Mouse (Mus musculus) embryonic stem cell, embryonic (primary cell): ENCODE data around the gene Btg1.

Experiments used
- CTCF ChIA-PET, 4 experiments: fragments of 300-600 bp in 2 of 4; fragments of 350-600 bp in 2 of 4; sonication (Branson Sonifier 250); formaldehyde crosslinking; loops; one replicate each; lab custom pipeline; 2022; ENCODE audit warnings: inconsistent platforms in 2 of 4; lab: Charles Lee
- POLR2A ChIA-PET, 4 experiments: fragments of 300-600 bp in 2 of 4; fragments of 350-600 bp in 2 of 4; sonication (Branson Sonifier 250); formaldehyde crosslinking; loops; one replicate each; lab custom pipeline; 2022; ENCODE audit warnings: antibody characterized with exemption in 4 of 4, inconsistent platforms in 1 of 4; lab: Charles Lee

The Btg1 gene

GRCm38 (mm10) chr10:96602339-96602738 lies 14.5 kb upstream of the Btg1 start:
- CTCF ChIA-PET = interaction anchor here in 1 of 4 experiments (0.6 kb wide), 1 partner anchor 116 kb away, joined by 3 read pairs; no protein-coding TSS in a partner anchor
- POLR2A ChIA-PET = interaction anchor here in 3 of 4 experiments (0.7 to 8.0 kb wide), 5 partner anchors 14 to 120 kb away, joined by 3 to 95 read pairs (median 5); partner anchors contain the start of gene Btg1 (in 3 of the 3)

DNA sequence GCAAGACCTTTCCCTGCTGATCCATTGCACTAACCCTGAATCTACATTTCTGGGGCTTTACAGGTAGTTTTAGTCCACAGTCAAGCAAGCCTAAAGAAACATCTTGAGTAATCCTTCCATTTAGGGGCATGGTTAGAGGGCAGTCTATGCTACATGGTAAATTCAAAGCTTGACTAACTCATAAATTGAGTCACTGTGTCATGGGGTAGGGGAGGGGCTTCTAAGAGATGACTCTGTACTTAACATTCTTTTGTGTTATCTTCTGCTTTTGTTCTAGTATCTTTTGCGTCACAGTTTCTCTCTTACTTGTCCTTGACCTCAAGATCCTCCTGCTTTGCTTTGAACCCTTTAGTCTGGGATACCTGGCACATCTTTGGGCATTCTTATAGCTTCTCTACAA lies 11.6 kb upstream of the Btg1 start:
- CTCF ChIA-PET = no interaction called here

GRCm38 (mm10) chr10:96605856-96606255 lies 10.9 kb upstream of the Btg1 start:
- ChIA-PET POLR2A (interaction anchor here in 3 of 4 experiments (0.8 to 8.0 kb wide), 5 partner anchors 11 to 114 kb away, joined by 3 to 95 read pairs (median 19); partner anchors contain the start of gene Btg1 (in 3 of the 3)), CTCF (no interaction called here)

More for the DNA sequence above, 11.6 kb upstream of the Btg1 start:
- POLR2A ChIA-PET = interaction anchor here in 3 of 4 experiments (0.7 to 8.0 kb wide), 6 partner anchors 12 to 116 kb away, joined by 3 to 95 read pairs (median 16); partner anchors contain the start of gene Btg1 (in 3 of the 3)

DNA sequence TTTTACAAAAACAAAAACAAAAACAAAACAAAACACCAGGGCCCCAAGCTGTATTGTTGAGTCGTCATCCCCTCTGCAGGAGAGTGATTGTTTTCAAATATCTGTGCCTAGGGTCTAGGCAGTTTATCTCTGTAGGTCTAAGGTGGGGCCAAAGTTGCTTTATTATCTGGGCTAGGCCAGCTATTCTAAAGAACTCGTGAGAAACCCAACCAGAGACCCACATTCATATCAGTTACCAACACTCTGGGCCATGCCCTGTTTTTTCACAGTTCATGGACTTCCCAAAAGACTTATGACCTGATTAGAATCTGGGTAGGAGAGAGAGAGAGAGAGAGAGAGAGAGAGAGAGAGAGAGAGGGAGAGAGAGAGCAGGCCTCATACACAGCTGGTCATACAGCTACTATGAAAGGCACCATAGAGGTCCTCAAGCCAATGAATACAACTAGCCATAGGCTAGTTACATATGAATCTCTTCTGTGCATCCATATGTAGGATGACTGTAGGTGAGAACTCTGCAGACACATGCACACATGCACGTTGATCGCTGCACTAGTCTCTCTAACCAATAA lies 9.1 kb upstream of the Btg1 start:
- POLR2A ChIA-PET = interaction anchor here in 2 of 4 experiments (0.9 to 8.0 kb wide), 7 partner anchors 9 to 114 kb away, joined by 3 to 95 read pairs (median 10); partner anchors contain the start of gene Btg1 (in 2 of the 2)

GRCm38 (mm10) chr10:96609356-96610345 lies 7.2 kb upstream of the Btg1 start:
- CTCF ChIA-PET = no interaction called here
- POLR2A ChIA-PET = interaction anchor here in 2 of 4 experiments (0.5 to 24.3 kb wide), 13 partner anchors 7 to 1076 kb away, joined by 3 to 1138 read pairs (median 5); partner anchors contain the start of gene Btg1 (in 2 of the 2)

More for the DNA sequence above, 9.1 kb upstream of the Btg1 start:
- CTCF ChIA-PET = no interaction called here

GRCm38 (mm10) chr10:96616001-96616708 lies 651 bp upstream of the Btg1 start:
- ChIA-PET CTCF (interaction anchor here in 2 of 4 experiments (0.5 to 0.8 kb wide), 4 partner anchors 26 to 853 kb away, joined by 3 to 8 read pairs (median 5); no protein-coding TSS in a partner anchor), POLR2A (interaction anchor here (0.5 to 24.3 kb wide), 298 partner anchors 9 to 1370 kb away, joined by 3 to 1138 read pairs (median 5); partner anchors contain the start of genes Eea1 (in 3 of the 4), Gm5426 (in 1 of the 4) and Ube2n (in 1 of the 4))

DNA sequence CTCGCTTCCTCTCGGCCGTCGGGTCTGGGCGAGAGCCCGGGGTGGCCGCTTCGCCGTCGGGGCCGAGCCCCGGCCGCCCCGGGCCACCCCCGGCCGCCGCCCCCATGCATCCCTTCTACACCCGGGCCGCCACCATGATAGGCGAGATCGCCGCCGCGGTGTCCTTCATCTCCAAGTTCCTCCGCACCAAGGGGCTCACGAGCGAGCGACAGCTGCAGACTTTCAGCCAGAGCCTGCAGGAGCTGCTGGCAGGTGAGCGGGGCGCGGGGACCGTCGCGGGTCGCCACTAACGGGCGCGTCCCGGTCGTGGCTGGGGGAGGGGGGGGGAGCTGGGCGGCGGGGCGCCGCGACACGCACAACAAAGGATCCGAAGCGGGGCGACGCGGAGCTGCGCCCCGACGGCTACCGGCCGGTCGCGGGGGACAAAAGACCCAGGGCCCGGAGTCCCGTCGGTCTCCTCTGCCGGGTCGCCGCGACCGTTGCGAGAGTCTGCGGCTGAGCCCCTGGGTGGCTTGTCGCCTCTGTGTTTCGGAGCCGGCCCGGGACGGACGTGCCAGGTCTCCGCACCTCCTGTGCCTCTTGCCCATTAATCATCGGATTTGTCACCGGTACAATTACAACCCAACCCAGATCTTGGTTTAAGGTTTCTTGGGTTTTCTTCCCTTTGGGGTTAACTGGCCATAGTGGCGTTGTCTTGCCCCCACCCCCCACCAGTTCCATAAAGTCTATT lies 580 bp downstream of the Btg1 start:
- ChIA-PET CTCF (interaction anchor here in 2 of 4 experiments (0.6 to 0.8 kb wide), 3 partner anchors 25 to 663 kb away, joined by 4 to 8 read pairs (median 4); no protein-coding TSS in a partner anchor), POLR2A (interaction anchor here (0.6 to 24.3 kb wide), 177 partner anchors 8 to 1286 kb away, joined by 3 to 1138 read pairs (median 6); partner anchors contain the start of genes Gm5426 (in 1 of the 4) and Ube2n (in 1 of the 4))

- ChIA-PET POLR2A (interaction anchor here (0.7 to 24.3 kb wide), 70 partner anchors 8 to 1105 kb away, joined by 3 to 1138 read pairs (median 12); partner anchors contain the start of gene Ube2n (in 1 of the 4)), CTCF (no interaction called here)
These were observed 1.3 kb downstream of the Btg1 start for GRCm38 (mm10) chr10:96617951-96618575.

- CTCF ChIA-PET = interaction anchor here in 1 of 4 experiments (0.6 kb wide), 1 partner anchor 23 kb away, joined by 4 read pairs; no protein-coding TSS in a partner anchor
- POLR2A ChIA-PET = interaction anchor here (0.6 to 24.3 kb wide), 28 partner anchors 8 to 1108 kb away, joined by 3 to 1138 read pairs (median 4); no protein-coding TSS in a partner anchor
These were observed 3.4 kb downstream of the Btg1 start for GRCm38 (mm10) chr10:96619951-96620889.

DNA sequence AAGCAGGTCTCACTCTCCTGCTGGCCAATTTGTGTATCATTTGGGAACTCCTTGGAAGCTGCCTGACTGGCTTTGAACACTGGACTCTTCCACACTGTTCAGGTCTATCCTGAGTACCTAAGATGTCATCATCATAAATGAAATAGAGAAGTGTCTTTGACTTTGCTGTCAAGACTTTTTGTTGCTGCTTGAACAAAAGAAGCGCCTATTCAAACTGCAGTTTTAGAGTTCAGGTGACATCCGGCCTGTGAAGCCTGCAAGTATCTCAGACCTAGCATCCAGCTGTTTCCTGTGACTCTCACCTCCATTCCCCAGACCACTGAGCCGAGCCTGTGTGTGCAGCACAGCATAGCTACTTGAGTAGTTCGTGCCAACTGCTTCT lies 4.1 kb downstream of the Btg1 start:
- CTCF ChIA-PET = interaction anchor here in 1 of 4 experiments (0.6 kb wide), 1 partner anchor 22 kb away, joined by 4 read pairs; no protein-coding TSS in a partner anchor
- POLR2A ChIA-PET = interaction anchor here (0.6 to 24.3 kb wide), 27 partner anchors 8 to 1109 kb away, joined by 3 to 1138 read pairs (median 5); no protein-coding TSS in a partner anchor

DNA sequence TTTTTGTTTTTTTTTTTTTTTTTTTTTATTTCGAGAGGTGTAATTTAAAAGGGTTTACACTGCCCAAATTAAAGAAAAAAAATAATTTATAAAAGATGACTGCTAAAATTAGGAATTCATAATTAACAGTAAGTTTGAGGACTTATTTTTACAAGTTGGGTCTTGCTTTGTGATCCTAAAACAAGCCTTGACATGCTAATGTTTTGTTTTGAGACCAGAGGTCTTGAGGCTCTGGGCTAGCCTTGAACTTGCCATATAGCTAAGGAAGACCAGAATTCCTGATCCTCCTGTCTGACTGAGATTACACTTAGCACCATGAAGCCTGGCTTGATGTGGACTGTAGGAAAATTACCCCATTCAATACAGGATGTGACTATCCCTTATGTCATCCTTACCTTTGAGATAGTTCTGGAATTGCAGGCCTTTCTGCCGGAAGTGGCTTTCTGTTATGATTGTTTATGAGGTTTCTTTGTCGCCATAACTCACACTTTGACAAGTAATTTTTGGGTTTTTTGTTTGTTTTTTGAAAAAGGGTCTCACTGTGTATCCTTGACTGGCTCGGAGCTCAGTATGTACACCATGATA lies 4.6 kb downstream of the Btg1 start:
- CTCF ChIA-PET = interaction anchor here in 1 of 4 experiments (0.6 kb wide), 1 partner anchor 21 kb away, joined by 4 read pairs; no protein-coding TSS in a partner anchor
- POLR2A ChIA-PET = interaction anchor here (0.6 to 24.3 kb wide), 35 partner anchors 7 to 1109 kb away, joined by 3 to 1138 read pairs (median 4); no protein-coding TSS in a partner anchor

DNA sequence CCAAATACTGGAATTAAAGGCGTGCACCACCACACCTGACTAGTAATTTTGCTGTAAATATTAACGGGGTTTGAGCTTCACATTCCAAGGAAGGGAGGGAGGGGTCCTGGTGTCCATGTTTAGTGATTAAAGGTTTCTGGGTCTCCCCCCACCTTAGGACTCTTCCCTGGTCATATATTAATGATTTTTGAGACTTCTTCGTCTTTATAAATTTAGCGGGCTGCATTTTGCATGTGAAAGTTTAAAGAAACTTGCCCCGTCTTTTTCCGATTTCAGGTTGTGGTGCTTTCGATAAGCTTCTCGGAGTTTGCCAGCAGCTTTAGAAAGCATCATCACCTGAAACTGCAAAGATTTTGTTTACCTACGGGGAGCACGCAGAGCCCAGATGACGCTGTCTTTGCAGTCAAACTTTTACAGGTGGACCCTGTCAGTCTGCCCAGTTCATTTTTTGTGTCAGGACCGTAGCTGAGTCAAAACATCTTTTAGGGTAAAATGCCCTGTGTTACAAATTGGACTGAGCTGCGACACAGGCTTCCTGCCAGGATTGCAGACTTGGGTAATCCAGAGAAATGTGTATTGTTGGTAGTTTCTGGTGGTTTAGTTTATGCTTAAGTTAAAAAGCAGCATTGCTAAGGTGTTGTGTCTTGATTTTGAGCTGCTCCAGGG lies 5.3 kb downstream of the Btg1 start:
- POLR2A ChIA-PET = interaction anchor here in 3 of 4 experiments (0.5 to 24.3 kb wide), 35 partner anchors 7 to 689 kb away, joined by 3 to 1138 read pairs (median 4); no protein-coding TSS in a partner anchor
- CTCF ChIA-PET = no interaction called here

DNA sequence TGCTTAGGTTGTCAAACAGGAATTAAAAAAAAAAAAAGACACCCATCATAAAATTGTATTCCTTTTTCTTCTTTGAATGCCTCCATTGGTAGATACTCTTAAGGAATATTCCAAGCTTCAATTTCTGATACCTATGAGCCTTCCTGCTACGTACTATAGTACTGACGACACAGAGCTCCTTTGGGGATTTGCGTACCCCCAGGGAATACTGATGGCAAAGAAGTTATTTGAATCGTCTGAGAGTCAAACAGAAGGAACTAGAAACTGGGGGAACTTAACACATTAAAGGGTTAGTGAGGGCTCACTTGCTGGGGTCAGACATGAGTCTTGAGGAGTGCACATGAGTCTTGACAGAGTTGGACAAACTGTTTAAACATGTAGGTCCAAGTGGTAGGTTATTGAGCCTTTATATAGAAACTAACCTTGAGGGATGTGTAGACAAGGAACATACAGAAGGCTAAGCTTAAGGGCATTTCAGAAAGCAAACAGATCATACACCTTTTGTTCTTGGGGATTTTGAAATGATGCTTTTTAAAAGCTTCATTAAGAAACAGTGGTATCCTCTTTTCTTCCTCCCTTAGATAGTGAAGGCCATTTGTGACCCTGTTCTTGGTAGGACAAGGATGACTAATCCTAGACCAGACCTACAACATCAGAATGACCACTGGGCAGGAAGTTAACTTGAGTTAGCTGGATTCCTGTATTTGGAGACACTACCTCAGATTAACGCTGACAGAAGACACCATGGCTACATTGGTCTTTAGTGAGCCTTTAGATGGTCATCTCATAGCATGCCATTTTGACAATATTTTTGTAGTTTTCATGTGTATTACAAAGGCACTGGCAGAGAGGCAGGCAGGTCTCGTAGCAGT lies 6.2 kb downstream of the Btg1 start:
- ChIA-PET POLR2A (interaction anchor here (0.5 to 24.3 kb wide), 33 partner anchors 6 to 1278 kb away, joined by 3 to 1138 read pairs (median 4); no protein-coding TSS in a partner anchor), CTCF (no interaction called here)
